Mouse (Mus musculus) myocyte (in vitro differentiated cells): ENCODE results near the gene Bub3. TPM values are rescaled to one million over a fixed set of nuclear protein-coding genes. Genes with fewer than 3 reads are reported as not detected.

ENCODE experiments used
- H3K27me3 ChIP-seq: one replicate; pipeline ENCODE4 v1.6.1; 2011; ENCODE audit not compliant: control insufficient read depth, insufficient read depth, insufficient read length
- H3K36me3 ChIP-seq: one replicate; pipeline ENCODE4 v1.6.1; 2011; ENCODE audit not compliant: control insufficient read depth, insufficient read depth
- H3K4me2 ChIP-seq: one replicate; pipeline ENCODE4 v1.6.1; 2011; ENCODE audit warnings: low read depth, control low read depth
- H3K4me3 ChIP-seq: one replicate; pipeline ENCODE4 v1.5.1; 2011; ENCODE audit warnings: mild to moderate bottlenecking, control low read depth, moderate library complexity
- H3K79me2 ChIP-seq: one replicate; pipeline ENCODE4 v1.6.1; 2011; ENCODE audit not compliant: control insufficient read depth, insufficient read depth
- H3ac ChIP-seq: one replicate; pipeline ENCODE4 v1.6.1; 2011; ENCODE audit not compliant: control insufficient read depth, insufficient read length
- CEBPB ChIP-seq: IDR thresholded peaks from 2 replicates; pipeline ENCODE4 v1.6.1; 2011; ENCODE audit warnings: mild to moderate bottlenecking, moderate library complexity; ENCODE audit not compliant: poor library complexity, insufficient read depth, severe bottlenecking
- E2F4 ChIP-seq: IDR thresholded peaks from one replicate; pipeline ENCODE4 v1.6.1; 2011; ENCODE audit warnings: mild to moderate bottlenecking, control low read depth, moderate library complexity; ENCODE audit not compliant: insufficient read depth
- MAX ChIP-seq: IDR thresholded peaks from one replicate; pipeline ENCODE4 v1.6.1; 2011; ENCODE audit warnings: low read depth, mild to moderate bottlenecking, control low read depth
- MYOD1 ChIP-seq, 3 experiments: IDR thresholded peaks; one replicate each; pipeline ENCODE4 v1.6.1; 2011; ENCODE audit warnings: control low read depth in 2 of 3, low read depth in 2 of 3, mild to moderate bottlenecking in 2 of 3, moderate library complexity in 1 of 3; ENCODE audit not compliant: insufficient read length in 2 of 3, control insufficient read depth in 1 of 3
- MYOG ChIP-seq, 3 experiments: IDR thresholded peaks; one replicate each; pipeline ENCODE4 v1.6.1; 2011; ENCODE audit warnings: control low read depth in 2 of 3, low read depth in 2 of 3, mild to moderate bottlenecking in 2 of 3; ENCODE audit not compliant: insufficient read length in 2 of 3, control insufficient read depth in 1 of 3, insufficient read depth in 1 of 3
- POLR2A ChIP-seq: IDR thresholded peaks from one replicate; pipeline ENCODE4 v1.6.1; 2011; ENCODE audit warnings: low read depth, mild to moderate bottlenecking, control low read depth, moderate library complexity; ENCODE audit not compliant: insufficient read length
- POLR2AphosphoS2 ChIP-seq: IDR thresholded peaks from one replicate; pipeline ENCODE4 v1.6.1; 2011; ENCODE audit warnings: low read depth, control low read depth; ENCODE audit not compliant: insufficient read length
- REST ChIP-seq: IDR thresholded peaks from one replicate; pipeline ENCODE4 v1.6.1; 2011; ENCODE audit warnings: mild to moderate bottlenecking, control low read depth, moderate library complexity; ENCODE audit not compliant: insufficient read depth, insufficient read length
- SRF ChIP-seq: IDR thresholded peaks from one replicate; pipeline ENCODE4 v1.6.1; 2011; ENCODE audit warnings: low read depth; ENCODE audit not compliant: control insufficient read depth, insufficient read length
- TCF12 ChIP-seq: IDR thresholded peaks from one replicate; pipeline ENCODE4 v1.6.1; 2011; ENCODE audit warnings: mild to moderate bottlenecking, control low read depth; ENCODE audit not compliant: poor library complexity, insufficient read depth, severe bottlenecking
- TCF3 ChIP-seq: IDR thresholded peaks from one replicate; pipeline ENCODE4 v1.6.1; 2011; ENCODE audit warnings: low read depth, control low read depth; ENCODE audit not compliant: insufficient read length
- USF1 ChIP-seq: IDR thresholded peaks from one replicate; pipeline ENCODE4 v1.6.1; 2011; ENCODE audit warnings: low read depth, mild to moderate bottlenecking, control low read depth, moderate library complexity
- polyA plus RNA-seq: library from polyadenylated mRNA; unstranded; fragments of >200 nt; fragmentation: generic; extraction: Trizol; gene quantifications from one replicate; pipeline ENCODE4 v1.2.1, GENCODE M21; 2012; ENCODE audit warnings: missing spikeins

The Bub3 gene
- polyA plus RNA-seq, 1 experiment = 99.7 TPM

GRCm38 (mm10) chr7:131552781-131553180 is 7.2 kb upstream of the Bub3 start:
- Histone ChIP-seq H3K36me3 (no peaks in the 10 kb centered on the region), H3K27me3 (peaks cover 73% of the 10 kb centered on the region), H3K79me2 (no peaks in the 10 kb centered on the region), H3K4me3 (no peak overlapping the region), H3ac (no peak overlapping the region), H3K4me2 (no peak overlapping the region)
- no peak for TF ChIP-seq CEBPB
- no peak for TF ChIP-seq POLR2A
- TF ChIP-seq SRF = no peak
- no peak for TF ChIP-seq POLR2AphosphoS2
- no peak for TF ChIP-seq TCF3
- no peak for TF ChIP-seq TCF12
- TF ChIP-seq MYOD1 (IDR thresholded peaks at IDR 0.05; ENCODE audit: control insufficient read depth in 1 of 3, insufficient read length in 2 of 3, low read depth in 2 of 3) = no peak
- TF ChIP-seq USF1 = no peak
- no peak for TF ChIP-seq REST
- no peak for TF ChIP-seq MYOG (IDR thresholded peaks at IDR 0.05; ENCODE audit: control insufficient read depth in 1 of 3, insufficient read depth in 1 of 3, insufficient read length in 2 of 3, low read depth in 2 of 3)
- no peak for TF ChIP-seq E2F4
- TF ChIP-seq MAX = no peak

GRCm38 (mm10) chr7:131553771-131554175 is 6.2 kb upstream of the Bub3 start:
- H3K36me3 ChIP-seq = no peaks in the 10 kb centered on the region
- H3K27me3 ChIP-seq = peaks cover 63% of the 10 kb centered on the region
- H3ac ChIP-seq = no peak overlapping the region
- TF ChIP-seq POLR2AphosphoS2 = peak; percentile 22
- TF ChIP-seq POLR2A = peak; percentile 47
- no peak for TF ChIP-seq MYOG (IDR thresholded peaks at IDR 0.05; ENCODE audit: control insufficient read depth in 1 of 3, insufficient read depth in 1 of 3, insufficient read length in 2 of 3, low read depth in 2 of 3)
- TF ChIP-seq E2F4 = peak; percentile 86
- no peaks in the 10 kb centered on the region for H3K79me2 ChIP-seq
- peak overlapping the region; percentile 22 for H3K4me3 ChIP-seq
- H3K4me2 ChIP-seq = peak overlapping the region; percentile 60

GRCm38 (mm10) chr7:131554341-131555180 is 5.5 kb upstream of the Bub3 start:
- TF ChIP-seq MYOG (IDR thresholded peaks at IDR 0.05; ENCODE audit: control insufficient read depth in 1 of 3, insufficient read depth in 1 of 3, insufficient read length in 2 of 3, low read depth in 2 of 3) (no peak), TCF3 (no peak), POLR2A (no peak), CEBPB (no peak), TCF12 (no peak), MYOD1 (IDR thresholded peaks at IDR 0.05; ENCODE audit: control insufficient read depth in 1 of 3, insufficient read length in 2 of 3, low read depth in 2 of 3) (no peak), E2F4 (no peak), USF1 (no peak), REST (no peak), SRF (no peak), POLR2AphosphoS2 (no peak), MAX (no peak)
- peak overlapping the region; percentile 61 for H3K4me2 ChIP-seq
- H3ac ChIP-seq = no peak overlapping the region
- no peaks in the 10 kb centered on the region for H3K79me2 ChIP-seq
- H3K27me3 ChIP-seq = peaks cover 55% of the 10 kb centered on the region
- peak overlapping the region; percentile 22 for H3K4me3 ChIP-seq
- H3K36me3 ChIP-seq = no peaks in the 10 kb centered on the region

- TF ChIP-seq MYOD1 (IDR thresholded peaks at IDR 0.05; ENCODE audit: control insufficient read depth in 1 of 3, insufficient read length in 2 of 3, low read depth in 2 of 3) = no peak
- TF ChIP-seq MAX = no peak
- TF ChIP-seq POLR2AphosphoS2 = no peak
- TF ChIP-seq E2F4 = no peak
- no peak for TF ChIP-seq MYOG (IDR thresholded peaks at IDR 0.05; ENCODE audit: control insufficient read depth in 1 of 3, insufficient read depth in 1 of 3, insufficient read length in 2 of 3, low read depth in 2 of 3)
- TF ChIP-seq POLR2A = no peak
- TF ChIP-seq TCF12 = no peak
- Histone ChIP-seq H3K36me3 (no peaks in the 10 kb centered on the region), H3K4me3 (peak overlapping the region; percentile 22), H3ac (no peak overlapping the region), H3K27me3 (peaks cover 51% of the 10 kb centered on the region), H3K79me2 (peaks cover 1% of the 10 kb centered on the region), H3K4me2 (peak overlapping the region; percentile 61)
Measured at GRCm38 (mm10) chr7:131555301-131556081, 4.5 kb upstream of the Bub3 start.

- Histone ChIP-seq H3K4me3 (no peak overlapping the region), H3K79me2 (peaks cover 7% of the 10 kb centered on the region), H3ac (no peak overlapping the region), H3K4me2 (no peak overlapping the region), H3K27me3 (peaks cover 46% of the 10 kb centered on the region), H3K36me3 (no peaks in the 10 kb centered on the region)
- TF ChIP-seq CEBPB (no peak), REST (no peak), TCF3 (no peak)
Measured at GRCm38 (mm10) chr7:131556116-131556515, 3.9 kb upstream of the Bub3 start.
